Mouse (Mus musculus) lung, embryonic 16.5 days (tissue): ENCODE measurements at regions not wholly inside any gene's neighbourhood (a gene's known extent, or its start where the extent isn't known, plus 50 kb on each side); places are given as distances from the start of the nearest gene placed in this dataset.
A peak's percentile ranks its signal among the peaks of the same experiment; 100 is the strongest.

Experiments used
- ATAC-seq: fragments of 200-750 bp; cut with Nextera tagmentation; 2 replicates; pipeline ENCODE4 v1.8.0; 2017; ENCODE audit warnings: low read depth, mild to moderate bottlenecking, moderate library complexity
- H3K27ac ChIP-seq: fragments of 300-500 bp; sonication (generic); 2 replicates; pipeline ENCODE4 v1.5.1; 2014; ENCODE audit warnings: mild to moderate bottlenecking, control low read depth, low read length
- H3K27me3 ChIP-seq: fragments of 300-500 bp; sonication (generic); 2 replicates; pipeline ENCODE4 v1.6.1; 2014; ENCODE audit warnings: low read depth, low read length, mixed read lengths; ENCODE audit not compliant: control insufficient read depth, insufficient read depth
- H3K36me3 ChIP-seq: fragments of 300-500 bp; sonication (generic); 2 replicates; pipeline ENCODE4 v1.6.1; 2014; ENCODE audit warnings: low read length; ENCODE audit not compliant: control insufficient read depth, insufficient read depth
- H3K4me1 ChIP-seq: fragments of 300-500 bp; sonication (generic); replicated peaks from 2 replicates; pipeline ENCODE4 v1.6.1; 2014; ENCODE audit warnings: low read length, mixed read lengths; ENCODE audit not compliant: control insufficient read depth, insufficient read depth
- H3K4me2 ChIP-seq: fragments of 300-500 bp; sonication (generic); 2 replicates; pipeline ENCODE4 v1.6.1; 2014; ENCODE audit warnings: low read depth, low read length, control low read depth
- H3K4me3 ChIP-seq: fragments of 300-500 bp; sonication (generic); 2 replicates; pipeline ENCODE4 v1.5.1; 2014; ENCODE audit warnings: mild to moderate bottlenecking, low read length, control low read depth
- H3K9ac ChIP-seq: fragments of 300-500 bp; sonication (generic); 2 replicates; pipeline ENCODE4 v1.6.1; 2014; ENCODE audit warnings: low read length, control low read depth
- H3K9me3 ChIP-seq: fragments of 300-500 bp; sonication (generic); 2 replicates; pipeline ENCODE4 v1.6.1; 2016; ENCODE audit warnings: low read length; ENCODE audit not compliant: control insufficient read depth
- WGBS: fragments of 180-500 bp; shearing (Covaris S2); extraction: QIAGEN DNeasy Blood & Tissue Kit; methylation state at CpG from one replicate; pipeline ENCODE4 v1.1.7; 2014; 5-methylcytosine and 5-hydroxymethylcytosine counted together

DNA sequence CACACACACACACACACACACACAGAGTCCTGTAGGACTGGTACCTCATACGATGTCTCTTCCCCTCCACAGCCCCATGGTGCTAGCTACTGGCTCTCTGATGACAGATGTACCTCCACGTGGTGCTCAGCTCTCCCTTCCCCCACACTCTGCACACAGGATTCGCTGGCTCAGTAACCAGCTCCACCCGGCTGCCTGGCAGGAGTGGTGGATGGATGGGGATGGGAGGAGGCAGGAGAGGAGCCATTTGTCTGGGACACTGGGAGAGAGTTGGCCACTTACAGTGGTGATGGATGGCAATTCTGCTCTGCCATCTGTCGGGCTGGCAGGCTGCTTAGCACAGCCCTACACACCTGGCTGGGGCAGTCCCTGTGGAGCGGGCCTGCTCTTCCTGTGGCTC lies 174.7 kb upstream of the Grik3 start:
- Histone ChIP-seq H3K4me3 (no peak overlapping the region), H3K9ac (no peak overlapping the region), H3K9me3 (no peaks in the 10 kb centered on the region), H3K27me3 (no peaks in the 10 kb centered on the region), H3K36me3 (no peaks in the 10 kb centered on the region), H3K4me1 (no peaks in the 10 kb centered on the region), H3K27ac (no peak overlapping the region), H3K4me2 (no peak overlapping the region)
- ATAC-seq: no peak
- 11% methylated on average over 6 of the region's 6 CpGs for WGBS

DNA sequence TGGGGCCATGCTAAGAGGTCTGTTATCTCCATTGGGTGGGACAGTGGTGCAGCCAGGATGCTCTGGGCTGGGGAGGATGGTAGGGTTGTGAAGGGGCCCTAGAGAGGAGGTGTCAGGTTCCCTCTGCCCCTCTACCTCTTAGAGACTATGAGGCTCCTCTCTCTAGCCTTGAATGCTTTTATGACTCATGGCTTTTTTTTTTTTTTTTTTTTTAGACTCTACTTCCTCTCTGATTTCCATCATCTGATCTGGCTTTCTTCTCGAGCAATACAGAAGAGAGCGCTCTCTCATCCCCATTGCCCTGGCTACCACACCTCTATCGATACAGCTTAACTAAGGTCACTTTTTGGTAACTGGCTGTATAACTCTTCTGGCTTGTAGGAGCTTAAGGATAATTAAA lies 176.6 kb upstream of the Grik3 start:
- no peak for ATAC-seq
- H3K9me3 ChIP-seq: no peaks in the 10 kb centered on the region
- H3K27ac ChIP-seq: no peak overlapping the region
- H3K4me3 ChIP-seq: no peak overlapping the region
- H3K4me1 ChIP-seq: no peaks in the 10 kb centered on the region
- no peak overlapping the region for H3K9ac ChIP-seq
- WGBS: 71% methylated on average over 3 of the region's 3 CpGs
- no peaks in the 10 kb centered on the region for H3K27me3 ChIP-seq
- H3K36me3 ChIP-seq: no peaks in the 10 kb centered on the region
- H3K4me2 ChIP-seq: no peak overlapping the region

DNA sequence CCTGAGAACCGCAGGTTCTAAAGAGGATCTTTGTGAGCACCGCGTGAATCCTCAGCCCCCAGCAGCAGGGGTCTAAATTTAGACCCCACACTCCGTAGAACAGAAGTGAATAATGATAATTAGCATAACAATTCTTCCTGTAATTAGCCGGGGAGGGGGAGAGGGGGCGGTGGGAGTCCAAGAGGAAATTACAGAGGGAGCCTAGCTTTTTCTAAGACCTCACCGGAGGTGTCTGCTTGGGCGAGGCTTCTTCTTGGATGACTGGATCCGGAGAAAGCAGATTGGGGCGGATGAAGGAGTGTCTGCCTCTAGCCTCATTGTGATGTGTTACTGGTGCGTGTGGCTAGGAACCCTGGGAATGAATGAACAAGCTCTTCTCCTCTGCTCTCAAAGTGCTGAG lies 177.2 kb upstream of the Grik3 start:
- 13% methylated on average over 11 of the region's 11 CpGs for WGBS
- Histone ChIP-seq H3K4me2 (no peak overlapping the region), H3K4me1 (no peaks in the 10 kb centered on the region), H3K4me3 (no peak overlapping the region), H3K27me3 (no peaks in the 10 kb centered on the region), H3K27ac (no peak overlapping the region), H3K36me3 (no peaks in the 10 kb centered on the region), H3K9me3 (no peaks in the 10 kb centered on the region), H3K9ac (no peak overlapping the region)
- no peak for ATAC-seq

DNA sequence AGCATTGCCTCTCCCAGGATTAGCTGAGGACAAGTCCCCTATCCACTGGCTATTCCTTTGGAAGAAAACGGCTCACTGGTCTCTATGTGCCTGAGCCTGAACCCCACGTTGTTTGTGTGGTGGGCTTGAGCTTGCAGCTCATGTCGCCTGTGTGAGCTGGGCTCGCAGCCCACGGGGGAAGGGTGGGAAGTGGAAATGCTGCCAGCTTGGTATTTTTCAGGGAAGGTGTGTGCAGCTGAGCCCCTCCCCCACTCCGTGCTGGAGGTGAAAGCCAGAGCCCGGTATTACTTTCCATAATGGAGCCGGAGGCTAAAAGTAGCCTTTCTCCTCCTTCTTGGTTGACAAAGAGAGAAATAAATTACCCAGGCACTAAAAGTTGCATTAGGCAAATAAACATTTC lies 180.5 kb upstream of the Zc3h12a start:
- no peak for ATAC-seq
- no peaks in the 10 kb centered on the region for H3K36me3 ChIP-seq
- no peak overlapping the region for H3K4me2 ChIP-seq
- H3K9me3 ChIP-seq: no peaks in the 10 kb centered on the region
- no peaks in the 10 kb centered on the region for H3K4me1 ChIP-seq
- H3K4me3 ChIP-seq: no peak overlapping the region
- no peak overlapping the region for H3K27ac ChIP-seq
- WGBS: 36% methylated on average over 8 of the region's 8 CpGs
- no peaks in the 10 kb centered on the region for H3K27me3 ChIP-seq
- no peak overlapping the region for H3K9ac ChIP-seq

DNA sequence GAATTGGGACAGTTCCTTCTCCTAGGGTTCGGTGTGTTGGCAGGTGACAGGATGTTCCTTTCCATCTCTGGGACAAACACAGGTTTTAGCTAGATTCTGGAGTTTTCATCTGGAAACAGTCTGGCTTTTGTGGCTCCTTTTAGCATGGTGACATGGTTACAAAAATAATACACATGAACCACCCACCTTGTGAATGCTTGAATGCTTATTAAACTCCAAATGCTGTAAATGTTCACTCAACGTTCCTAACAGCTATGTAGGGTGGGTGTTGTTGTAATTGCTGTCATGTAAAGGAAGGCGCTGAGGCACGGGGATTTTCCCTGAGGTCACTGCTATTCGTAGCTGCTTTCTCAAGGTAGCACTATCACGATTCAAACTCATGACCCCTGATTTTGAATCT lies 178.1 kb upstream of the Zc3h12a start:
- Histone ChIP-seq H3K27ac (no peak overlapping the region), H3K9ac (no peak overlapping the region), H3K9me3 (no peaks in the 10 kb centered on the region), H3K4me2 (no peak overlapping the region), H3K4me3 (no peak overlapping the region), H3K4me1 (no peaks in the 10 kb centered on the region), H3K27me3 (no peaks in the 10 kb centered on the region), H3K36me3 (no peaks in the 10 kb centered on the region)
- 55% methylated on average over 6 of the region's 6 CpGs for WGBS
- ATAC-seq: no peak

DNA sequence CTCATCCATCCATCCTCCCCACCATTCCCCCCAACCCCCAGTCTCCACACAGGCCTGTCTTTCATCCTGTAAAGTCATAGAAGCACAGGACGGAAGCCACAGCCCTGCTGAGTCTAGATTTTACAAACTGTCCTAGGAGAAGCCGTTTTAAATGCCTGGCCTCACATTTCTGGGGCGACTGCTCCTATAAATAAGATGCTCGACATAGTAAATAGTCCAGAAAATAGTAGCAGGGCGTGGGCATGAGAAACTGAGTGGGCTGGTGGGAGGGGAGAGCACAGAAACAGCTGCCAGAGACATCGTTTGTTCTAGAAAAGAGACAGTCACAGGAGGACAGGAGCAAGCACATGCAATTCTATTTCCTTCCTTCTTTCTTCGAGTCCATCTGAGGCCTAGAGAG lies 175.0 kb upstream of the Zc3h12a start:
- Histone ChIP-seq H3K4me3 (no peak overlapping the region), H3K9ac (no peak overlapping the region), H3K9me3 (no peaks in the 10 kb centered on the region), H3K27ac (no peak overlapping the region), H3K36me3 (no peaks in the 10 kb centered on the region), H3K4me2 (no peak overlapping the region), H3K4me1 (no peaks in the 10 kb centered on the region), H3K27me3 (no peaks in the 10 kb centered on the region)
- 58% methylated on average over 7 of the region's 7 CpGs for WGBS
- no peak for ATAC-seq

DNA sequence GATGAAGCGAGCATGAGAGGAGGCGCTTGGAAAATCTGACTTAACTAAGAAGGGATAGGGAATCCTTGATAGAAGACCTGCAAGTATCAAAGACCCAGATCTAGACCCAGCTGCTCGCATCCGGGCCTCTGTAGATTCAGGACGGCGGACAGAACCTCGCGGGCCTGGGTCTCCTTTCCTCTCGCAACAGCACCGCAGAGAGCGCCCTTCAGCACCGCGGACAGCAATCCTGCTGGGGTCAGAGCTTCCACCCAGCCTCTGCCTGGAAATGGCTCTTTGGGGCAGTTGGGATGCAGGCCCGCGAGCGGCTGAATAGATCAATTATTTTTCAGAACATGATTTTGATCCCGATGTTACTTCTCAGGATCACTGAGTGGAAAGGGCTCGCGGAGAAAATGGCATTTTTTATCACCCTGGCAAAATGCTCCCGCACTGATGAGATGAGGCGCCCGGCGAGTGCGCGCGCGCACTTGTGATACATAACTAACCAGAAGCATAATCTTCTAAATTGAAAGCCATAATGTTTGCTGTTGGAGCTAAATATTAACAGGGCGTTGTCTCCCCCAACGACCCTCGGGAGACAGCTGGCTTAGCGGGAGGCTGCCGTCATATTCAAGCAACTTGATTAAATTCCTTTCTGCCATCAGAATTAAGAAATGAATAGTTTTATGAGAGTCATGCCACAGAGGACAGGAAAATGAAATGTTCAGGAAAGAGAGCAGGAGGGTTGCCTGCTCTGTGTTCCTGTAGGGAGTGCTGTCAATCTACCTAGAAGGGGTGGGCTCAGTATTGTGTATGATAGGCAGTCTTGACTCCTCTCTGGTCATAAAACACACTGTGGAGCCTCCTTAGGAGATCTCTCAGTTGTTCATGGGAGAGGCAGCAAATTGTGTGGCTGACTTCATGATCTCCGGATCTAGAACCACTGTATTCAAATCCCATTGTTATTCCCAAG lies 173.1 kb upstream of the Zc3h12a start:
- H3K9ac ChIP-seq: no peak overlapping the region
- no peak overlapping the region for H3K4me3 ChIP-seq
- 20% methylated on average over 33 of the region's 33 CpGs for WGBS
- H3K36me3 ChIP-seq: no peaks in the 10 kb centered on the region
- H3K27ac ChIP-seq: no peak overlapping the region
- 0 out of 2 replicates have a peak, but pooled peaks have one; percentile 60 for ATAC-seq
- H3K4me1 ChIP-seq: no peaks in the 10 kb centered on the region
- no peaks in the 10 kb centered on the region for H3K27me3 ChIP-seq
- no peak overlapping the region for H3K4me2 ChIP-seq
- no peaks in the 10 kb centered on the region for H3K9me3 ChIP-seq

DNA sequence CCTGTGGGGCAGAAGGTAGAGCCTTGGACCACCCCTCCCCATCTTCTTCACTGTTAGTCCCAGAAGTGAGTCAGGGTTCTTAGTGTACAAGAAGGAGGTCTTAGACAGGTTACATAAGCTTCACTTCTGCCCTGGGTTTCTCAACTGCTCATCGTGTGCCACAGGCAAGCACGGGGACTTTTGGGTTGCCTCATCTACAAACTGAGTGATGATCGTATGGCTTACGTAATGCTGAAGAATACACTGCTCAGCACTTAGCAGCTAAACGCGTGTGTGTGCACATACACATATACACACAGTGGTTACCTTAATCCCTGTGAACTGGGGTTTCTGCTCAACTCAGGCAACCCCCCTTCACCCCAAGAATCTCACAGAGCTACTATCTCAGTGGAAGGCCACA lies 163.1 kb upstream of the Zc3h12a start:
- WGBS: 75% methylated on average over 6 of the region's 6 CpGs
- ATAC-seq: no peak
- no peaks in the 10 kb centered on the region for H3K27me3 ChIP-seq
- H3K27ac ChIP-seq: no peak overlapping the region
- no peak overlapping the region for H3K9ac ChIP-seq
- no peak overlapping the region for H3K4me3 ChIP-seq
- H3K36me3 ChIP-seq: no peaks in the 10 kb centered on the region
- no peaks in the 10 kb centered on the region for H3K4me1 ChIP-seq
- H3K9me3 ChIP-seq: no peaks in the 10 kb centered on the region
- H3K4me2 ChIP-seq: no peak overlapping the region

DNA sequence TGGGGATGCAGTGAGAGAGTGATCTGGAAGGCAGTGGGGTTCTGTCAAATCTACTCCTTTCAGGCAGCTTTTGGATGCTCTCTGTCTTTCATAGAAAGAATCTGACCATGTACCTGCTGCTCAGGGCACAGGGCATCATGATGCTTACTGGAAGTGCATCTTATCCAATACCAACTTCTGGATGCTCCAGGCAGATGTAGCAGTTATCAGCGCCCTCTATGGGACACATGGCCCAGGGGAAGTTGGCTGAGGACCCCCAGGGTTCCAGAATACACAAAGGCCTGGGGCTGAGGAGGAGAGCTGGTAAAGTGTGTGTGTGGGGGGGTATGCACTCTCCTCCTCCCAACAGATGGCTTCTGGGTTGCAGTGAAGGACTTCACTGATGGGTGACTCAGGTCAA lies 162.1 kb upstream of the Zc3h12a start:
- no peaks in the 10 kb centered on the region for H3K9me3 ChIP-seq
- H3K4me3 ChIP-seq: no peak overlapping the region
- H3K36me3 ChIP-seq: no peaks in the 10 kb centered on the region
- no peak overlapping the region for H3K9ac ChIP-seq
- ATAC-seq: no peak
- H3K27me3 ChIP-seq: no peaks in the 10 kb centered on the region
- H3K4me1 ChIP-seq: no peaks in the 10 kb centered on the region
- no peak overlapping the region for H3K27ac ChIP-seq
- 0% methylated on average over 1 of the region's 1 CpGs for WGBS
- H3K4me2 ChIP-seq: no peak overlapping the region
